Mouse (Mus musculus): ENCODE data around the gene Sftpa1.

Gene Sftpa1

DNA sequence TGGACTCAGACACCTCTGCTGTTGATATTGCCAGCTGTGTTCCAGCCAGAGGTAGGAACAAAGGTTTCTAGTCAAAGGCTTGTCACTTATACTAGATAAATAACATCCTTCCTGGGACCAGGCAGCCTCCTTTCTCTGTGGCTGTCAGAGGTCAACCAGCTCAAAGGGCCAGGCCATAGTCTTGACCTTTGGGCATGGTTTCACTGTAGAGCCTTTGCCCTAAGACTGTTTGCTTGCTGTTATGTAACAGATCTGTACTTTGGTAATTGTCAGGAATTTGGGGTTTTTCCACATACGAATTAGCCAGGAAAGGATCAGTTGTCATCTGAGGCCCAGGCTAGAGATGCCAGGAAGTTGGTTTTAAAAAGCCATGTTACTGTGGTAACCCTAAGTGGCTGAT, 29.2 kb downstream of the Sftpa1 start:
- DNase-seq (ENCODE audit: low read depth, low spot score), result no peak

DNA sequence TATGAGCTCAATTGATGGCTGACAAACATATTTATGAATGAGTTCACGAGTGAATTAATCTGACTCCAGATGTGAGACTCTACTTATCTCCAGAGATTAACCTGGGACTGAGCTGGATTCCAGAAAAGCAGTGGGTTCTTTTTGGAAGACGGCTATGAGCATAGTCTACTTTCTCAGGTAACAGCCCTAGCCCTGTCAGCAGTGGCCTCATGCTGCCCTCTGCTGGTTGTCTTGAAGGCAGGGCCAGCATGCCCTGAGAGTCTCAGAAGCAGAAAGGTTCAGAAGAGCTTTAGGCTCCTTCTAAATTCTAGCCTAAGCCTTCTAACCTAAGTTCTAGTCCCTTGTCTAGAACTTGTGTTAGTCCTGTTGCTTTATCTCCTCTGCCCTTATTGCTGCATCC, 31.1 kb downstream of the Sftpa1 start:
- peak; percentile 60 for DNase-seq (ENCODE audit: low read depth, low spot score)

DNA sequence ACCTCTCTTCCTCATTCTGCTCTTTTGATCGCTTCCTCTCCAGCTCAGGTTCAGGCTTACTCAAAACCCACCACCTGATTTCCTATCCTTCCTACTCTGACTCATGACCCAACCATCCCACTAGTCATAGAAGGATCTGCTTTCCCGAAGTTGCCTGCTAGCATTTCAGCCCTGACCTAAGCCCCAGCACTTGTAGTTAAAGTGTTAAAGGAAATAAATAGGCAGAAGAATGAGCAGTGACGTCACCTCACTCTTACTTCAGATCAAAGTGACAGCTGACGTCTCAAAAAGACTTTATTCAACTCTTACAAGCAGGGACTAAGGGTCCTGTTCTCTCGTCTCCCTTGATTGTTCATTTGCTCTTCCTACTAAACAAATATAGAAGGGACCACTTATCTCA, 35.7 kb downstream of the Sftpa1 start:
- no peak for DNase-seq (ENCODE audit: low read depth, low spot score)

DNA sequence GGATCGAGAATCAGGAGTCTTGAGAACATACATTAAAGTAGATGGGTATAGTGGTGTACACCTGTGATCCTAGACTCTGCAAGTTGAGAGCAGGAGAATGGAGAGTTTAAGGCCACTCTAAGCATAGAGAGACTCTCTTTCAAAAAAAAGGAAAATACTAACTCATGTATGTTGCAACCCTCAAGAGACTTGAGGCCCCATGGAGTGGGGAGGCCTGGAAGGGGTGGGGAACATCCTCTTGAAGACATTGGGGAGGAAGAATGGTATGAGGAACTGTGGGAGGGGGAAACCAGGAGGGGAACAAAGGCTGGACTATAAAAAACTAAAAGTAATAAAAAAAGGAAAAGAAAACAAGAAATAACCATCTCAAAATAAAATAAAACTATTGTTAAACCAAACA, 37.0 kb downstream of the Sftpa1 start:
- DNase-seq (ENCODE audit: low read depth, low spot score), result no peak

DNA sequence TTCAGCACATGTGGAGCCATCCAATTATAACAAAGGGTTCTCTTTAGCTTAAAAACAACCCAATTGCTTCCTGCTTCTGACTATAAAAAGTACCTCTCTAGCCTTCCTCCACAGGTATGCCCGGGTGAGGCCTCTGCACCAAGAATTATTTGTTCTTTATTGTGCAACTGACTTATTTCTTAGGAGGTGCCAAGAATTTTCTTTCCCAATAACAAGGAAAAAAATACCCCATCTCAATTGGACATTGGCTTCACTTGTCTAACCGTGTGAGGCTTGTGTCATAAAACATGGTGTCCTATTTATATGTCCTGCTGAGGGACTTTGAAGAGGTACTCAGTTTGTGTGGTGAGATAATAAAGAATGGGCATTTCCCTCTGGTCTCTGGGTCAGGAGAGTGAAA, 38.9 kb downstream of the Sftpa1 start:
- DNase-seq (ENCODE audit: low read depth, low spot score), result no peak

DNA sequence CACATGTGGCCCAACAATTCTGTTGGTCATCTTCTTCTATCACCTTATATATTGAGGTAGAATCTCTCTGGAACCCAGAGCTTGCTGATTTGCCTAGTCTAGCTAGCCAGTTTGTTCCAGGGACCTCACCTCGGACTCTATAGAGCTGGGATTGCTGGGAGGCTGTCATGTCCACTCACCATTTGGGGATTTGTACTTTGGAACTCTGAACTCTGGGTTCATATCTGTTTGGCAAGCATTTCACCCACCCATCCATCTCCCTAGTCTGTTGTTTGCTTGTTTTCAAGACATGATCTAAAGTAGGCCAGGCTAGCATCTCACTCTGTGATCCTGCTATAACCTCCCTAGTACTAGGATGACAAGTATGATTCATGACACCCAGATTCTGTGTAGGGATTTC, 43.2 kb downstream of the Sftpa1 start:
- DNase-seq (ENCODE audit: low read depth, low spot score), result no peak

DNA sequence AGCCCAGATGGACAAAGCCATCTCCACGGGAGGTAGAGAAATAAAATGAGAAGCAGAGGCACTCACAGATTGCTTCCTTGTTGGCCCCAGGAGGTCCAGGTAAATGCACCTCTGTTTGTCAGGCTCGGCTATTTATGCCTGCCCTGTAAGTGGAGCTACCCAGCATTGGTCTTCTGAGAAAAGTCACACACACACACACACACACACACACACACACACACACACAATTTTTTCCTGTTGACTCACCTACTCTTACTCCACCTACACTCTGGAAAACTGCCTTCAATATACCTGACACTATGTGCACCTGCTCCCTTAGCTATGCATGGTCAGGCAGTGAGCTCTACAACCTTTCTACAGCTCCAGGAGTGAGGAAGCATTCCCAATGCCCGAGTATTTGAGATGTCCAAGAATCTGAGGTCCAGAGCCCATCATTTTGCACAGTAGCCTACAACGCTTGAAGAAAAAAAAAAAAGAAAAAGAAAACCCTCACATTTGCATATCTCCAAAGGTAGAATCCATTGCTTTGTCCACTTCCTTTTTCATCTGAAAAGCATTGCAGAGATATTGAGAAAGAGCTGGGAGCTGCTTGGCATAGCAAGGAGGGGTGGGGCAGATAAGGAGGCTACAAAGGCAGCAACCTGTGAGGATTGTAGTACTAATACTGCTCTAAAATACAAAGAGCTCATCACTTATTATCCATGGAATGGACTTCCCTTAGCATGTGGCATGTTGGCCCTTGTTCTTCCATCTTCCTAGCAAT, 53.7 kb downstream of the Sftpa1 start, which contains the start of gene Sftpd:
TSS of gene Sftpd (minus strand) at position 91 of the 763 bp plus-strand sequence.
- no peak for DNase-seq (ENCODE audit: low read depth, low spot score)

Data from ZHBTc4 (cell line).